Mouse (Mus musculus) embryonic fibroblast, embryonic 13.5 days (primary cell): ENCODE data around the gene Hhipl1. TPM values are rescaled to one million over a fixed set of nuclear protein-coding genes. Genes with fewer than 3 reads are reported as not detected.

Source experiments
- H3K27ac ChIP-seq: 2 replicates; pipeline ENCODE4 v1.5.1; 2012; ENCODE audit warnings: low read length, control low read depth, inconsistent platforms; ENCODE audit not compliant: insufficient read depth
- H3K4me1 ChIP-seq: 2 replicates; pipeline ENCODE4 v1.6.1; 2011; ENCODE audit warnings: low read length; ENCODE audit not compliant: control insufficient read depth, insufficient read depth
- H3K4me3 ChIP-seq: 2 replicates; pipeline ENCODE4 v1.5.1; 2011; ENCODE audit warnings: mild to moderate bottlenecking, control low read depth, low read length; ENCODE audit not compliant: insufficient read depth
- CTCF ChIP-seq: IDR thresholded peaks from 2 replicates; pipeline ENCODE4 v1.5.1; 2011; ENCODE audit warnings: mild to moderate bottlenecking, control low read depth, low read length, moderate library complexity, borderline replicate concordance; ENCODE audit not compliant: insufficient read depth
- POLR2A ChIP-seq: IDR thresholded peaks from 2 replicates; pipeline ENCODE4 v1.6.1; 2011; ENCODE audit warnings: low read depth, mild to moderate bottlenecking, control low read depth, low read length, moderate library complexity
- polyA plus RNA-seq: library from polyadenylated mRNA; stranded (reverse); fragments of >200 nt; gene quantifications from 2 replicates; pipeline ENCODE4 v1.2.4, GENCODE M21; 2011; ENCODE audit warnings: low read depth; ENCODE audit not compliant: missing spikeins, insufficient read length

The Hhipl1 gene
- polyA plus RNA-seq, 1 experiment: 5.0 TPM

GRCm38 (mm10) chr12:108354284-108354683 lies 48.2 kb downstream of the Hhipl1 start:
- no peak overlapping the region for H3K4me3 ChIP-seq
- no peaks in the 10 kb centered on the region for H3K4me1 ChIP-seq
- TF ChIP-seq POLR2A: no peak
- no peak for TF ChIP-seq CTCF
- no peak overlapping the region for H3K27ac ChIP-seq

GRCm38 (mm10) chr12:108355271-108355670 lies 49.2 kb downstream of the Hhipl1 start:
- H3K4me3 ChIP-seq: no peak overlapping the region
- no peak overlapping the region for H3K27ac ChIP-seq
- TF ChIP-seq CTCF: no peak
- no peak for TF ChIP-seq POLR2A
- no peaks in the 10 kb centered on the region for H3K4me1 ChIP-seq

- no peak overlapping the region for H3K4me3 ChIP-seq
- H3K4me1 ChIP-seq: no peaks in the 10 kb centered on the region
- TF ChIP-seq CTCF: no peak
- no peak for TF ChIP-seq POLR2A
- no peak overlapping the region for H3K27ac ChIP-seq
These were observed 49.9 kb downstream of the Hhipl1 start for GRCm38 (mm10) chr12:108355986-108356385.

- peak; percentile 83 for TF ChIP-seq CTCF
- TF ChIP-seq POLR2A: no peak
- Histone ChIP-seq H3K4me1 (no peaks in the 10 kb centered on the region), H3K27ac (no peak overlapping the region), H3K4me3 (no peak overlapping the region)
These were observed 57.7 kb downstream of the Hhipl1 start for GRCm38 (mm10) chr12:108363796-108364195.

GRCm38 (mm10) chr12:108365340-108365739 lies 59.3 kb downstream of the Hhipl1 start:
- H3K27ac ChIP-seq: no peak overlapping the region
- H3K4me1 ChIP-seq: peaks cover 1% of the 10 kb centered on the region
- TF ChIP-seq POLR2A (no peak), CTCF (no peak)
- H3K4me3 ChIP-seq: no peak overlapping the region

- H3K4me1 ChIP-seq: peaks cover 6% of the 10 kb centered on the region
- no peak overlapping the region for H3K27ac ChIP-seq
- TF ChIP-seq POLR2A (no peak), CTCF (no peak)
- no peak overlapping the region for H3K4me3 ChIP-seq
These were observed 59.8 kb downstream of the Hhipl1 start for GRCm38 (mm10) chr12:108365868-108366267.

GRCm38 (mm10) chr12:108367909-108368308 lies 61.8 kb downstream of the Hhipl1 start:
- Histone ChIP-seq H3K27ac (no peak overlapping the region), H3K4me1 (peaks cover 6% of the 10 kb centered on the region), H3K4me3 (no peak overlapping the region)
- TF ChIP-seq CTCF (no peak), POLR2A (no peak)

- H3K27ac ChIP-seq: no peak overlapping the region
- no peak overlapping the region for H3K4me3 ChIP-seq
- no peak for TF ChIP-seq CTCF
- no peak for TF ChIP-seq POLR2A
- peaks cover 6% of the 10 kb centered on the region for H3K4me1 ChIP-seq
These were observed 62.9 kb downstream of the Hhipl1 start for GRCm38 (mm10) chr12:108368921-108369320.

GRCm38 (mm10) chr12:108370596-108371428 lies 64.7 kb downstream of the Hhipl1 start, which contains the start of gene Eml1:
Eml1 (plus strand) TSS chr12:108370957.
- peaks cover 6% of the 10 kb centered on the region for H3K4me1 ChIP-seq
- TF ChIP-seq POLR2A: no peak
- TF ChIP-seq CTCF: no peak
- peak within 1 kb of the TSS; percentile 3; the same call in 1 of the 2 replicates for H3K27ac ChIP-seq
- no peak within 1 kb of the TSS for H3K4me3 ChIP-seq

GRCm38 (mm10) chr12:108371429-108371765 lies 65.3 kb downstream of the Hhipl1 start:
- TF ChIP-seq CTCF (no peak), POLR2A (no peak)
- no peak overlapping the region for H3K27ac ChIP-seq
- no peak overlapping the region for H3K4me3 ChIP-seq
- peaks cover 6% of the 10 kb centered on the region for H3K4me1 ChIP-seq
